Mouse (Mus musculus): ENCODE results near the gene Lepr. TPM values are rescaled to one million over a fixed set of nuclear protein-coding genes. Genes with fewer than 3 reads are reported as not detected.

The Lepr gene
- 1 to 10 TPM; 3.8 to 4.8 TPM for total RNA-seq (2021)
- long read RNA-seq, experiment 1, full-length matches to known transcripts = 2 of 2 reads
- long read RNA-seq, experiment 1, partial matches to known transcripts = 0 of 2 reads
- long read RNA-seq, experiment 1, other reads (novel, unspliced or antisense) = 0 of 2 reads
- long read RNA-seq, experiment 2, partial matches to known transcripts = 0 of 1 reads
- long read RNA-seq, experiment 2, other reads (novel, unspliced or antisense) = 0 of 1 reads

GRCm38 (mm10) chr4:101717367-101718121 lies at the start of gene Lepr:
Lepr (plus strand) TSS chr4:101717404.
- no peak for TF ChIP-seq CTCF (IDR thresholded peaks at IDR 0.05)
- intact Hi-C loops (cut with DNase I) = no loop called here
- peak in 1 of 2 experiments; percentile 11 for DNase-seq (ENCODE audit: extremely low spot score in 1 of 2, low spot score in 2 of 2)
- H3K4me3 ChIP-seq = peak within 1 kb of the TSS; percentile 41
- 0 out of 2 replicates have a peak within 1 kb of the TSS, but pooled peaks have one; percentile 7 for H3K27ac ChIP-seq

GRCm38 (mm10) chr4:101669161-101669560 lies 48.0 kb upstream of the Lepr start:
- TF ChIP-seq CTCF (IDR thresholded peaks at IDR 0.05) = no peak
- DNase-seq (ENCODE audit: extremely low spot score in 1 of 2, low spot score in 2 of 2) = no peak
- intact Hi-C loops (cut with DNase I) = no loop called here
- no peak overlapping the region for H3K4me3 ChIP-seq
- H3K27ac ChIP-seq = no peak overlapping the region

DNA sequence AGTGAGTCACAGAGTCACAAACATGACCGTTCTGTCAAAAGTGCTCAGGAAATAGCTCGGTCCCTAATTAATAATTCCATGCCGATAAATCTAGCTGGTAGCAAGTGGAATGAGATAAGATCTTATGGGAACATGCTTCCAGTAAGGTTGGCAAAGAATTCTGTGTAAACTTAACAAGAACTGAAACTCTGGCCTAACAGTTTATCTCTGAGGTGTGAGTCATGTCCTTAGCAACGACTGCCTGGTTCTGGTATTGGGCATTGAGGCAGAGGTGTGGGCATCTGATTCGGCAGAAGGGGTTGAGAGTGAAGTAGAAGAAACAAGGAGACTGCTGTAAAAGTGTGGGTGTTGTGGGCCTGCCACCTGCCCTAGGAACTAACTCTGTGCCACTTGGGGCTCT lies 47.4 kb upstream of the Lepr start:
- no peak for DNase-seq (ENCODE audit: extremely low spot score in 1 of 2, low spot score in 2 of 2)
- intact Hi-C loops (cut with DNase I) = no loop called here
- Histone ChIP-seq H3K4me3 (no peak overlapping the region), H3K27ac (no peak overlapping the region)
- TF ChIP-seq CTCF (IDR thresholded peaks at IDR 0.05) = no peak

DNA sequence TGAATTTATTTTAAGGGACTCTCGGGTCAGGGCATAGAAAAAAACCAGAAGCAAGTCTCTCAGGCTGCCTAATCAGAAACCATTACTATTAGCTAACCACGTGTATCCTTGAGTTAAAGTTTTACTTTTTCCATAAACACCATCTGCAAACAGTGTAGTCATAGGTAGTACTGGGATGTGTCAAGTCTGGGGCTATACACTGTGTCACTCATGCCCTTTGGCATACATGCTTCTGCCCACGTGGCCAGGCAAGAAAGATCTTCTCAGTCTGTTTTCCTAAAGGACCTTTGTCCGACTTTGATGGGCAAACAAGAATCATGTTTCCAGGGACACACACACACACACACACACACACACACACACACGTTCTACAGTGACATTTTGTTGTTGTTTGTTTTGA lies 42.4 kb upstream of the Lepr start:
- Histone ChIP-seq H3K27ac (no peak overlapping the region), H3K4me3 (no peak overlapping the region)
- intact Hi-C loops (cut with DNase I) = no loop called here
- TF ChIP-seq CTCF (IDR thresholded peaks at IDR 0.05) = no peak
- no peak for DNase-seq (ENCODE audit: extremely low spot score in 1 of 2, low spot score in 2 of 2)

GRCm38 (mm10) chr4:101675726-101676125 lies 41.5 kb upstream of the Lepr start:
- TF ChIP-seq CTCF (IDR thresholded peaks at IDR 0.05) = no peak
- no peak overlapping the region for H3K4me3 ChIP-seq
- no peak overlapping the region for H3K27ac ChIP-seq
- no peak for DNase-seq (ENCODE audit: extremely low spot score in 1 of 2, low spot score in 2 of 2)
- intact Hi-C loops (cut with DNase I) = no loop called here

DNA sequence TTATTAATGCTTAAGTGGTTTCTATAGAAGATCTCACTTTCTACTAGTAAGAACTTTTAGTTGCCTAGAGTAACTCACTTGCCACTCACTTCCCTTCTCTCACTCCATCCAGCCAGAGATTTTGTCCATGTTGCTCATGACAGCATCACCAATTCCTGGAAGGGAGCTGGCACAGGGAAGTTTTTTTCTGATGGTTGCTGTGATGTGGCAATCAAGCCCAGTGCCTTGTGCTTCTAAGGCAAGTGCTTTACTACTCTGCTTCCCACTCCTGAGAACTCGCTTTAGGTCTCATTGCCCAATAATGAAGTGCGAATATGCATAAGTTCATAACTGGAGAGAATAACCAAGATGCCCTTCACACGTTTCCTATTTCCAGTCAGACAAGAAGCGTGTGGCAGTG lies 34.6 kb upstream of the Lepr start:
- no peak overlapping the region for H3K27ac ChIP-seq
- intact Hi-C loops (cut with DNase I) = no loop called here
- TF ChIP-seq CTCF (IDR thresholded peaks at IDR 0.05) = no peak
- no peak for DNase-seq (ENCODE audit: extremely low spot score in 1 of 2, low spot score in 2 of 2)
- no peak overlapping the region for H3K4me3 ChIP-seq

DNA sequence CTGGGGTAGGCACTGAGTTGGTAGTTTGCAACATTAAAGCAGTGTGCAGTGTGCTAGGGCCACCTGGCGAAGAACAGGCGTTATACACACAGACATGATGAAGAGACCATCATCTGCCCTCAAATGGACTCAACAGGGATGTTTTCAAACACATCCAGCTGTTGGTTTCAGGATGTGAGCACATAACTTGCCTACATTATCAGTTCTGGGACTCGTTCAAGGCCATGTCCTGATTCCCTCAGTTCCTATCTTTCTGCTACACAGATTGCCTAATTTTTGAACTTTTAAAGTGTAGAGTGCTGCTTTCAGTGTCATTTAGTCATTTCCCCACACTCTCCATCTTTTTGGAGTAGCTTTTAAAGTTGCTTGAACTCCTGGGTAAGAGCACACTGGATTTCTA lies 34.1 kb upstream of the Lepr start:
- intact Hi-C loops (cut with DNase I) = no loop called here
- no peak for DNase-seq (ENCODE audit: extremely low spot score in 1 of 2, low spot score in 2 of 2)
- Histone ChIP-seq H3K4me3 (no peak overlapping the region), H3K27ac (no peak overlapping the region)
- TF ChIP-seq CTCF (IDR thresholded peaks at IDR 0.05) = no peak

DNA sequence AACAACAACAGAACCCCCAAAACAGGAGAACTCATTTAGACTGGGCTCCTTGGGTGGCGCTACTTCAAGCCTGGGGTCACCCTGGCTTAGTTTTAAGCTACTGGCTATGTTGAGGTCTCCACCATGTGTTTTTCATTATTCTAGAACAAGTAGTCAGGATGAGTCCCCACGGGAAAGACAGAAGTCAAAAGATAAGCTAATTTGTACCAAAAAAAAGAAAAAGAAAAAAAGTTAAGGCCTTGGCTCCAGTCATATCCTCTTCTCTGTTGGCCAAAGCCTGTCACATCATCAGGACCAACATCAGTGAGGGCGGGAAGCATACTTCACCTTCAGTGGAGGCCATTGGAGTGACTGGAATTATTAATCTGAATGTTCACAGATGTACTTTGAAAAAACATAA lies 32.4 kb upstream of the Lepr start:
- no peak overlapping the region for H3K4me3 ChIP-seq
- no peak overlapping the region for H3K27ac ChIP-seq
- intact Hi-C loops (cut with DNase I) = no loop called here
- no peak for TF ChIP-seq CTCF (IDR thresholded peaks at IDR 0.05)
- no peak for DNase-seq (ENCODE audit: extremely low spot score in 1 of 2, low spot score in 2 of 2)

- intact Hi-C loops (cut with DNase I) = no loop called here
- DNase-seq (ENCODE audit: extremely low spot score in 1 of 2, low spot score in 2 of 2) = no peak
Measured at GRCm38 (mm10) chr4:101686227-101686810, 30.9 kb upstream of the Lepr start.

DNA sequence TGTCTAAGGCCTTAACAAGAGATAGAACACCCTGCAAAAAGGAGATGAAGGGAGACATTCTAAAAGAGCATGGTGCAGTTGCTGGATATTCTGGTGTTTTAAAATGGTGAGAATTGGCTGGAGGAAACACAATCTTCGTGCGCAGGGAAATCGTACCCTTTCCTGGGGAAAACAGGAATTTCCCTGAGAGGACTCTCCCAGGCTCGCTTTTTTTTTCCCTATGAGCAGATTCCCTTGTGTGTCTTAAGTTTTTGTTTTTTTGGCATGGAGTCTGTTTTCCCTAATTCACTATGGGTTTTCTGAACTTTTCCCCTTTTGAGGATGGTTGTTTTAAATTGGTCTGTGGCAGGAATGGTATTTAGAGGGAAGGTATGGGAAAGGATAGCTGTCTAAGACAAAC lies 28.0 kb upstream of the Lepr start:
- intact Hi-C loops (cut with DNase I) = no loop called here
- no peak overlapping the region for H3K27ac ChIP-seq
- DNase-seq (ENCODE audit: extremely low spot score in 1 of 2, low spot score in 2 of 2) = no peak
- no peak for TF ChIP-seq CTCF (IDR thresholded peaks at IDR 0.05)
- H3K4me3 ChIP-seq = no peak overlapping the region

More at GRCm38 (mm10) chr4:101686227-101686810, 30.9 kb upstream of the Lepr start:
- TF ChIP-seq CTCF (IDR thresholded peaks at IDR 0.05) = no peak
- Histone ChIP-seq H3K4me3 (no peak overlapping the region), H3K27ac (no peak overlapping the region)

- Histone ChIP-seq H3K4me3 (no peak overlapping the region), H3K27ac (no peak overlapping the region)
- TF ChIP-seq CTCF (IDR thresholded peaks at IDR 0.05) = no peak
- no peak for DNase-seq (ENCODE audit: extremely low spot score in 1 of 2, low spot score in 2 of 2)
- intact Hi-C loops (cut with DNase I) = no loop called here
Measured at GRCm38 (mm10) chr4:101689645-101690044, 27.6 kb upstream of the Lepr start.

DNA sequence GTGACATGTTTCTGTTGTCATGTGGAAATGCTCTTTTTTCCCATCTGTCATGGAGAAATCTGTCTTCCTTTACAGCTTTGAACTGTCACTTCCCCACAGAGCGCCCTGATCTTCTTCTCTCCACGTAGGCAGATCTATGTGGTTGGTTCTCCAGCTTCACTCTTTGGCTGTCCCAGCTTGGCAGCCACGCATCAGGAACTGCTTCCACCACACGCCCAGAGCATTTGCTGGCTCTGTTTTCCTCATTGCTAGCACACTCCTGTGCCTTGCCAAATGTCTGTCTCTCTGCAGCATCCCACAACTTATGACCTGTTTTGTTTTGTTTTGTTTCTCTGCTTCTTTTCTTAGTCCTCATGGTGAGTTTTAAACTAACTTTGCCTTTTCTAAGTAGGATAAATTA lies 24.3 kb upstream of the Lepr start:
- intact Hi-C loops (cut with DNase I) = no loop called here
- Histone ChIP-seq H3K27ac (no peak overlapping the region), H3K4me3 (no peak overlapping the region)
- DNase-seq (ENCODE audit: extremely low spot score in 1 of 2, low spot score in 2 of 2) = peak; percentile 16 to 18
- no peak for TF ChIP-seq CTCF (IDR thresholded peaks at IDR 0.05)

Data from left cerebral cortex, adult 2 months (tissue).